Mouse (Mus musculus) activated CD4-positive, CD25-positive, alpha-beta regulatory T cell, adult 4 months (primary cell): ENCODE results near the gene Sema6b. TPM values are rescaled to one million over a fixed set of nuclear protein-coding genes. Genes with fewer than 3 reads are reported as not detected.
"Not testable (repeated sequence)": the region's sequence is repeated elsewhere in the genome, so short reads cannot be mapped to it uniquely, and the experiment has no call there.

Source experiments
- ATAC-seq: one replicate; pipeline ENCODE4 v1.8.0; 2017
- polyA plus RNA-seq, 2 experiments: library from polyadenylated mRNA; unstranded; fragments of 100-300 nt; shearing (Covaris generic); gene quantifications; one replicate each; pipeline ENCODE4 v1.2.1; 2017

Gene Sema6b
- polyA plus RNA-seq, 2 experiments from 2014 or later, result not detected

DNA sequence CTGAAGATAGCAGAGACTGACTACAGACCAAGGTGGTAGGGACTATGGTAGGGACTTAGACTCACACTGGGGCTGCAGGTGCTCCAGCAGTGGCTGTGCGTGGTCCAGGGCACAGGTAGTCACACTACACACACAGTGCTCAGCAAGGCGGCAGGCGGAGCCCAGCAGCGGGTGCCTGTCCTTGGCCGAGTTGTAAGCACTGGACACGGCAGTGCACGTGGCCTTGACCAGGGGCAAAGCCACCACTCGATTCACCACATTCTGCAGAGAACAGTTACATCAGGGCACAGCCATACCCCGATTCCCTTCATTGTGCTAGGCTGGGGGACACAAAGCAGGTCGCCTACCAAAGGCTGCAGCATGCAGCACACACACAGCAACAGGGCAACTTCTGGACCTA is 23.9 kb downstream of the Sema6b start:
- no peak for ATAC-seq

DNA sequence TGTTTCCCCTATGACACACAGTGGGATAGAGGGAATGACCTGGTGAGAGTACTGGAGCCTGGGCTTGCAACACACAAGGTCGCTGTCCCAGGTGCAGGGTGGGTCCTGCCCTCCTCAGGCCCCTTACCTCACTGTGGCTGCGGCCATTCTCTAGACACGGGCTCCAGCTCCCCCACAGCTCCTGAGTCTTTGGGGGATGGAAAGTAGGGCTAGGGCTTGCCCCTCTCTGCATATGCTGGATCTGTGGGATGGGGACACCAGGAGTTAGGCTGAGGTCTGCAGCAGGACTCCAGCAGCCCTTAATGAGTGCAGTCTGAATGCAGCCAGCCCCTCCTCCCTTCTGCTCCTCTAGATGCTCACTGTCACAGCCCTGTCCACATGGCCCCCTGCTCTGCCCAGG is 27.4 kb downstream of the Sema6b start:
- no peak for ATAC-seq

DNA sequence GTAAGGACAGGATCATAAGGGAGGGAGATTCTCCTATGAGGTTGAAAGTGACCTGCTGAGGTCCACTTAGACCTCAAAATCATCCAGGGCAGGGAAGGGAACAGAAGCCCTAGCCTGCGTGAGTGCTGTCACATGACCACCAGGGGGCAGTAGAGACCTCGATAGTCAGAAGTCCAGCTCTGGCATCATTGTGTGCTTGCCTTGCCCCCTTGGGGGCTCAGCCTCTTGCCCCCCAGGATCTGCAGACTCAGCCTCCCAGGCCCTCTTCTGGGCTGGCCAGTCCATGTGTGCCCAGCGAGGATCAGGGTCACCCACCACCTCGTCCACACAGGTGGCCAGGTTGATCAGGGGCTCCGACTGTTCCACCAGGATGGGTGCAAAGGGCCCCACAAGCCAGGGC is 28.3 kb downstream of the Sema6b start:
- no peak for ATAC-seq

GRCm38 (mm10) chr17:56111021-56111420 is 29.1 kb downstream of the Sema6b start:
- ATAC-seq, result no peak

- no peak for ATAC-seq
Observed at GRCm38 (mm10) chr17:56110571-56110970, 29.6 kb downstream of the Sema6b start.

DNA sequence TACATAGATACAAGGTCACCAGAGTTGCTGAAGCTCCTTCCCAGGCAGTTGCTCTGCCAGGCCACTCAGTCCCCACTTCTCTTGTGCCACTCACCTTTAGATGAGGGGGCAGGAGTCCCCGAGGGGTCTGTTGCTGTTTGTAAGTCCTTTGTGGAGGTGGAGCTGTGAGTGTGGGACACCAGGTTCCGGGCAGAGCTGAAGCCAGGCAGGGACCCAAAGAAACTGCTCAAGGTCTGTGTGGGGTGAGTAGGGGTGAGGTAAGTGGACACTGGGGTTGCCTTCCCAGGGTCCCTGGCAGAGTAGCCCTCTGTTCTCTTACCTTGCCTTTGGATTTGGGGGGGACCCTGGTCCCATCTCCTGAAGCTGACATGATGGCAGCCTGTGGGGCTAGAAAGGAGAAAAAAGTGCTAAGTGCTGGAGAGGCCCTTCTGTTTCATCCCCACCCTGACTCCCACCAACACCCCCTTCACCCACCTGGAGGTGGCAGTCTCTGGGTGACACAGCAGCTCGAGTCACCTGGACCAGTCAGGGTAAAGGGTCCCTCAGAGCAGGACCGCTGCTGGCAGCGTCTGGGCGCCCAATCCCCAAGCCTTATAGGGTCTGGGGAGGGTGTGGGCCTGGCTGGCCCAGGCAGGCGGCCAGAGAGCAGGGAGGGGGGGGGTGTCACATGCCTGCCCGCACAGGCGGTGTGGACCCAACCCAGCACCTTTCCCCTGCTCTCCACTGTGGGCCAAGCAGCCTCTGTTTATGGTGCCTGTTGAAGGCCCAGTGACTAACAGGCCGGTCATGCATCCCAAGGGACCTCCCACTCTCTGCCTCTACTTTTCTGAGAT is 30.7 kb downstream of the Sema6b start, which contains the start of gene Plin4:
Gene Plin4 (minus strand): TSS at position 585 of the 833 bp plus-strand sequence.
- no peak for ATAC-seq

- no peak for ATAC-seq
Observed at GRCm38 (mm10) chr17:56108334-56109044, 31.7 kb downstream of the Sema6b start.

DNA sequence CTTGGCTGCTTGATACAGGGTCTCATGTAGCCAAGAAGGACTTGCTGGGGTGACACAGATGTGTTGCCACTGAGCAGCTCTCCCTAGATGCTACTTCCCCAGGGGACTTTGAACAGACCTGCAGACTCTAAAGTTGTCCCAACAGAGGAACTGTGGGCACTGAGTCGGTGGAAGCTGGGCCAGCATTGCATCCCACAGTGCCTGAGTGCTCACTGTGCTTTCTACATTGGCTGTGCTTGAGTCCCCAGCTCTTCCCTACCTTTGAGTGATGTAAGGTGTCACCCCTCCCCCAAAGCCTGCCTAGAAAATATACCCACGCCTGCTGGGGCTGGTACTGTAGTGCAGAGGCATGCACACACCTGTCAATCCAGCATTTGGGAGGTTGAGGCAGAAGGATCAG is 32.4 kb downstream of the Sema6b start:
- ATAC-seq, result no peak

DNA sequence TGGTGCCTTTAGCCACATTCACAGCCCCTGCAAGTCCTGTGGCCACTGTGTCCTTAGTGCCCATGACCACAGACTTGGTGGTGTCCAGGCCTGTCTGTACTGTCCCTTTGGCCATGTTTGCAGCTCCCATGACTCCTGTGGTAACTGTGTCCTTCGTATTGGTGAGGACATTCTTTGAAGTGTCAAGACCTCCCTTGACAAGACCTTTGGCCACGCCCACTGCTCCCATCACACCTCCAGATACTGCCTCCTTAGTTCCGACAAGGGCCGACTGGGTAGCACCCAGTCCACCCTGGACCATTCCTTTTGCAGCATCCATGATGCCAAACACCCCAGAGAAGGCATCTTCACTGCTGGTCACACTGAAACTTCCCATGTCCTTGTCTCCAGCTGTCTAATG is 33.2 kb downstream of the Sema6b start:
- no peak for ATAC-seq

- not testable (repeated sequence) for ATAC-seq
Observed at GRCm38 (mm10) chr17:56106436-56106835, 33.7 kb downstream of the Sema6b start.

DNA sequence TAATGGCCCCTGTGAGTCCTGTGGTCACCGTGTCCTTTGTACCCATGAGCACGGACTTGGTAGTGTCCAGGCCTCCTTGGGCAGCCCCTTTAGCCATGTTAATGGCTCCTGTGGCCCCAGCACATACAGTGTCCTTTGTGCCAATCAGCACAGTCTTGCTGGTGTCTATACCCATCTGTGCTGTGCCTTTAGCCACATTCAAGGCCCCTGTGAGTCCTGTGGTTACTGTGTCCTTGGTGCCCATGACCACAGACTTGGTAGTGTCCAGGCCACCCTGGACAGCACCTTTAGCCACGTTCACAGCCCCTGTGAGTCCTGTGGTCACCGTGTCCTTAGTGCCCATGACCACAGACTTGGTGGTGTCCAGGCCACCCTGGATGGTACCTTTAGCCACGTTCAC is 35.3 kb downstream of the Sema6b start:
- ATAC-seq, result not testable (repeated sequence)

DNA sequence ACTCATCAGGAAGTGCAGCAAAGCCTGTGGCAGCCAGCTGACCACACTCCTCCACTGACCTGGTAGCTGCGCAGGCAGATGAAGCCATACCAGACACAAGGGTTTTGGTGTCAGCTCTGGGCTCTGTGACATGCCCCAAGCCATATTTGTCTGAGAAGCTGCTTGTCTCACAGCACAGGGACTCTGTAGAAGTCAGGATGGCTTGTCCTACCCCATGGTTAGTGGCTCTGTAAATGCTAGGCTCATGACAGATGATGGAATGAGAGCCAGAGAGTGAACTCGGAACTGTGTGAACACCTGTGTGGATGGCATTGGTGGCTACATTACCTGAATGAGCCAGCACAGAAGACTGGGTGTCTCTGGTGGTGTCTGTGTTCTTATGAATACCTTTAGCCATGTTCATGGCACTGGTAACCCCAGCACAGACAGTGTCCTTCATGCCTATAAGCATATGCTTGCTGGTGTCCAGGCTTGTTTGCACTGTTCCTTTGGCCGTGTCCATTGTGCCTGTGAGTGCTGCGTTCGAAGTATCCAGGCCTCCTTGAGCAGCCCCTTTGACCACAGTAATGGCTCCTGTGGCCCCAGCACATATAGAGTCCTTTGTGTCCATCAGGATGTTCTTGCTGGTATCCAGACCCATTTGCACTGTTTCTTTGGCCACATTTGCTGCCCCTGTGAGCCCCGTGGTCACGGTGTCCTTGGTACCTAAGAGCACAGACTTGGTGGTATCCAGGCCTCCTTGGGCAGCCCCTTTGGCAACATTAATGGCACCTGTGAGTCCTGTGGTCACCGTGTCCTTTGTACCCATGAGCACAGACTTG is 36.5 kb downstream of the Sema6b start:
- ATAC-seq, result no peak

GRCm38 (mm10) chr17:56102927-56103326 is 37.2 kb downstream of the Sema6b start:
- ATAC-seq, result no peak

DNA sequence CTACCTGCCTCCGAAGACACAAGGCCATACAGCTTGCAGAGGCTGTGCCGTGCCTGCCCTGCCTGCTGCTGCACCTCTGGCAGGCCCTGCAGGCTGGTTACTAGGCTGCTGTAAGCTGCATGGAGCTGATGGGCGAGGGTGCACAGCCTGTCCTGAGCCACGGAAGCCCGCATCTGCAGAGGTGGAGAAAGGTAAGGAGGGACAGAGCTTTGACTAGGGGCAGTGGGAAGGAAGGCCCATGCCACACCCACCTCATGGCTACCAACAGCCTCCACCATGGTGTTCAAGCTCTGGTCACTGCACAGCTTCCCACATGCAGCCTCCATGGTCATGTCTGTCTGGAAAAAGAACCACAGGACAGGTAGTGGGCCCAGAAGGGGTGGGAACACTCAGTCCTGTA is 38.0 kb downstream of the Sema6b start:
- ATAC-seq, result no peak

DNA sequence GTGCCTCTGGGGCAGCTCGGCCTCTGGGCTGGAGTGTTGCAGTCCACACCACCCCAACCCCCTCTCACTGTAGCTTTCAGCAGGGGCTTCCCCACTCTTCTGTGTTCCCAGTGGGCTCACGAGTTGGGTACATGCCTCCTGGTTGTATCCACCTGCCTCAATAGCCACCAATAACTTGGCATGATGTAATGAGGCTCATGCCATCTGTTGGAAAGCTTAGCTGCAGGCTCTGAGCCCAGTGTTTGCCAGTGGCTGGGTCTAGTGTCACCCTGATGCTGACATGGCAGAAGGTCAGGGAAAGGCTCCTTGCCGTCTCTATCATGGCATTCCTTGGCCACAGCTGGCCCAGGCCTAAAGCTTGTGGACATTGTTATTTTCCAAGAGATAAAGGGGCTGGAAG is 39.3 kb downstream of the Sema6b start:
- no peak for ATAC-seq

- ATAC-seq, result no peak
Observed at GRCm38 (mm10) chr17:56098711-56099572, 41.2 kb downstream of the Sema6b start.

DNA sequence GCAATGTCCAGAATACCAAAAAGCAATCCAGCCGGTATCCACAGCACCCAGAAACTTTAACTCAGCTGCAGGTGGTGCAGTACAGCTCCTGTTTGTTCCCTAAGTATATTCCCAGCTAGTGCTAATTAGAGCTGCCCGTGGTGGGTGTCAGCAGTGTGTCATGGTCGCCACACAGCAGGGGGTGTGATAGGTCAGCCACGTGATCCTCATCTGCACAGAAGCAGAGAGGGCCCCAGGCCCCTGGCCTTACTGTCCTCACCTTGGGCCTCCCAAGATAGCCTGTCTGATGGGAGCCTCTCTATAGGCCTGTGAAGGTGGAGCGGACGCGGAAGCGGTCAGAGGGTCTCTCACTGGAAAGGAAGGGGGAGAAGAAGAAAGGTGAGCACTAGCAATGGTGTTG is 42.0 kb downstream of the Sema6b start:
- no peak for ATAC-seq

DNA sequence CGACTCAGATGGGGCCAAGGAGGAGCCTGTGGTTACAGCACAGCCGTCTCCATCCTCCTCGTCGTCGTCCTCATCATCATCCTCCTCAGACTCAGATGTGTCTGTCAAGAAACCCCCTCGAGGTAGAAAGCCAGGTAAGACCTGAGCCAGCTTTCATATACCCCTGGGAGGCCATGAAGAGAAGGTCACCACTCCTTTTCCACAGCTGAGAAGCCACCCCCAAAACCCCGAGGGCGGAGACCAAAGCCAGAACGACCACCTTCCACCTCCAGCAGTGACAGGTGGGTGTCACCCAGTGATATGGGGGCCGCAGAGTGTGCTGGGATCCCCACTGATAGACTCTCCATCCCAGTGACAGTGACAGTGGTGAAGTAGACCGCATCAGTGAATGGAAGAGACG is 43.3 kb downstream of the Sema6b start:
- ATAC-seq, result no peak

DNA sequence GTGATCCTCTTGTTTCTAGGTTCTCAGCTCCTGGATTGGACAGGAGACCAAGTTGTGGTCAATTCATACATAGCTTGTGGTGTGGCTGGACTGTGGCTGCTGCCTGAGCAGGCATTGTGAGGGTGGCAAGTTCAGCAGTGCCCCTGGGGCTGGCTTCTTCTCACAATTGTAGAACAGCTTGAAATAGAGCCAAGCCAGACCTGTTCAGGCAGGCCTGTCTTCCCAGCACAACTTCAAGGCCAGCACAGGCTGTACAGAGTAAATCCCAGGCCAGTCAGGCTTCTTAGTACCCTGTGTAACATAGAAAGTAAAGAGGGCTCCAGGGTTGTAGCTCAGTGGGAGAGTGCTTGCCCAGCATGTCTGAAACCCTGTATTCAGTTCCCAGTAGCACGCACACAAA is 47.3 kb downstream of the Sema6b start:
- no peak for ATAC-seq

- no peak for ATAC-seq
Observed at GRCm38 (mm10) chr17:56092312-56092711, 47.8 kb downstream of the Sema6b start.

DNA sequence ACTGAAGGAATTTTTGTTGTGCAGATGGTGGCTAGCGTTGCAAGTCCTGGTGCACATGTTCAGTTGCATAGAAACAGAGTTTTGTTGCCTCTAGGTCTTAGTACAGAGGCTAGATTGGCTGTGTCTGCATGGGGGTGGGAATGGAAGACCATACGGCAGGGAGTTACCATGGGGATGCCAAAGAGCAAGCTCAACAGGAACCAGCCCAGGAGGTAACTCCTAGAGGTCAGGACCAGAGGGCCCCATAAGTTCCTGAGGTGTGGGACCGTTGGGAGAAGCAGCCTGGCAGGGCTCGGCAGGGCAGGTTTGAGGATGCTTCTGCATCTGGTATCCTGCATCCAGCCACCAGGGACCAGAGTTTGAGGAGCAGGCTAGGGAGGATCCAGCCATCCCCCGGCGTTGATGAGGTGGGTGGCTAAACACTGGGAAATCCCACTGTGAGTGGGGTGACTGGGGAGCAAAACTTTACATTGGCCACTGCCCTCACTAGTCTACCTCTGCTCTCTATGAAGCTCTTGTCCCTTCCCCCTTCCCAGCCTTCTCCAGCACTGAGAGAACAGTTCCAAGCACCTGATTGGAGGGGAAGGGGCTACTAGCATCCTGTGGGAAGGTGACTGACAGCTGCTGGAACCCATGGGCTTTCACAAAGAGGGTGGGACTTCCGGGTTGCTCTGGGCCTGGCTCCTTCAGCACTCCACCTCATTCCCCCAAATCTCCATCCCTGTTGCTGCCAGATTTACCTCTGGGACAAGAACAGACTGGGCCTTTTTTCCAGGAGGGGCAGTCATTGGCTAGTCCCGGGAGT is 59.2 kb downstream of the Sema6b start:
- no peak for ATAC-seq
